Mouse (Mus musculus) stomach, embryonic 16.5 days (tissue): ENCODE data around the gene Usp30. TPM values are rescaled to one million over a fixed set of nuclear protein-coding genes. Genes with fewer than 3 reads are reported as not detected.

Experiments
- ATAC-seq: fragments of 200-750 bp; cut with Nextera tagmentation; 2 replicates; pipeline ENCODE4 v1.8.0; 2017; ENCODE audit warnings: moderate number of reproducible peaks, moderate TSS enrichment; ENCODE audit not compliant: insufficient read depth, low FRiP score
- H3K27ac ChIP-seq: fragments of 300-500 bp; sonication (generic); 2 replicates; pipeline ENCODE4 v1.5.1; 2014; ENCODE audit warnings: low read length
- H3K27me3 ChIP-seq: fragments of 300-500 bp; sonication (generic); 2 replicates; pipeline ENCODE4 v1.6.1; 2014; ENCODE audit warnings: low read length, control low read depth, mixed read lengths; ENCODE audit not compliant: control insufficient read depth, insufficient read depth
- H3K36me3 ChIP-seq: fragments of 300-500 bp; sonication (generic); 2 replicates; pipeline ENCODE4 v1.6.1; 2014; ENCODE audit warnings: low read length; ENCODE audit not compliant: control insufficient read depth, insufficient read depth
- H3K4me1 ChIP-seq: fragments of 300-500 bp; sonication (generic); 2 replicates; pipeline ENCODE4 v1.6.1; 2014; ENCODE audit warnings: low read length, control low read depth, mixed read lengths; ENCODE audit not compliant: control insufficient read depth, insufficient read depth
- H3K4me2 ChIP-seq: fragments of 300-500 bp; sonication (generic); 2 replicates; pipeline ENCODE4 v1.6.1; 2014; ENCODE audit warnings: low read depth, low read length, mixed read lengths
- H3K4me3 ChIP-seq: fragments of 300-500 bp; sonication (generic); replicated peaks from 2 replicates; pipeline ENCODE4 v1.5.1; 2014; ENCODE audit warnings: mild to moderate bottlenecking, low read length
- H3K9ac ChIP-seq: fragments of 300-500 bp; sonication (generic); 2 replicates; pipeline ENCODE4 v1.6.1; 2014; ENCODE audit warnings: low read length
- H3K9me3 ChIP-seq: fragments of 300-500 bp; sonication (generic); replicated peaks from 2 replicates; pipeline ENCODE4 v1.6.1; 2016; ENCODE audit warnings: low read length, control low read depth; ENCODE audit not compliant: control insufficient read depth
- WGBS: fragments of 180-500 bp; shearing (Covaris S2); extraction: QIAGEN DNeasy Blood & Tissue Kit; methylation state at CpG from one replicate; pipeline ENCODE4 v1.1.7; 2014; 5-methylcytosine and 5-hydroxymethylcytosine counted together
- polyA plus RNA-seq: library from polyadenylated mRNA; unstranded; fragments of >200 nt; fragmentation: Nextera tagmentation; extraction: Ambion mirVana; gene quantifications from 2 replicates; pipeline ENCODE4 v1.2.1, GENCODE M21; 2015

Gene Usp30
- 10.0 and 11.0 TPM in 2 replicates for polyA plus RNA-seq

GRCm38 (mm10) chr5:114065161-114065560 lies at the start of gene Usp30:
Gene Usp30, plus strand, starts transcription at chr5:114065461.
- no peaks in the 10 kb centered on the region for H3K4me1 ChIP-seq
- no peak within 1 kb of the TSS for H3K4me2 ChIP-seq
- H3K36me3 ChIP-seq: no peaks in the 10 kb centered on the region
- ATAC-seq: no peak
- no peak within 1 kb of the TSS for H3K4me3 ChIP-seq
- no peak within 1 kb of the TSS for H3K9ac ChIP-seq
- no peak within 1 kb of the TSS for H3K27ac ChIP-seq
- H3K9me3 ChIP-seq: no peaks in the 10 kb centered on the region
- H3K27me3 ChIP-seq: no peaks in the 10 kb centered on the region
- 87% methylated on average over 6 of the region's 6 CpGs for WGBS

GRCm38 (mm10) chr5:114024390-114024789 lies 40.9 kb upstream of the Usp30 start:
- no peak overlapping the region for H3K9ac ChIP-seq
- H3K27ac ChIP-seq: no peak overlapping the region
- H3K4me1 ChIP-seq: no peaks in the 10 kb centered on the region
- no peaks in the 10 kb centered on the region for H3K36me3 ChIP-seq
- 53% methylated on average over 6 of the region's 6 CpGs for WGBS
- ATAC-seq: no peak
- no peak overlapping the region for H3K4me3 ChIP-seq
- no peaks in the 10 kb centered on the region for H3K9me3 ChIP-seq
- H3K4me2 ChIP-seq: no peak overlapping the region
- no peaks in the 10 kb centered on the region for H3K27me3 ChIP-seq

- WGBS: 7% methylated on average over 10 of the region's 10 CpGs
- Histone ChIP-seq H3K4me1 (no peaks in the 10 kb centered on the region), H3K4me2 (no peak overlapping the region), H3K27me3 (no peaks in the 10 kb centered on the region), H3K36me3 (no peaks in the 10 kb centered on the region), H3K27ac (no peak overlapping the region), H3K9me3 (no peaks in the 10 kb centered on the region), H3K9ac (no peak overlapping the region), H3K4me3 (no peak overlapping the region)
- no peak; the same call in 1 of the 2 replicates for ATAC-seq
Observed at GRCm38 (mm10) chr5:114024885-114025284, 40.4 kb upstream of the Usp30 start.

GRCm38 (mm10) chr5:114027217-114027944 lies 37.9 kb upstream of the Usp30 start:
- Histone ChIP-seq H3K36me3 (no peaks in the 10 kb centered on the region), H3K9me3 (no peaks in the 10 kb centered on the region; the same call in 1 of the 2 replicates), H3K4me2 (no peak overlapping the region), H3K27me3 (no peaks in the 10 kb centered on the region), H3K4me3 (no peak overlapping the region), H3K4me1 (no peaks in the 10 kb centered on the region), H3K27ac (no peak overlapping the region), H3K9ac (no peak overlapping the region)
- 85% methylated on average over 12 of the region's 12 CpGs for WGBS
- no peak for ATAC-seq

- Histone ChIP-seq H3K9me3 (no peaks in the 10 kb centered on the region; the same call in 1 of the 2 replicates), H3K4me1 (no peaks in the 10 kb centered on the region), H3K4me2 (no peak overlapping the region), H3K36me3 (no peaks in the 10 kb centered on the region), H3K27ac (no peak overlapping the region), H3K4me3 (no peak overlapping the region), H3K27me3 (no peaks in the 10 kb centered on the region), H3K9ac (no peak overlapping the region)
- no peak for ATAC-seq
- 85% methylated on average over 12 of the region's 12 CpGs for WGBS
Observed at GRCm38 (mm10) chr5:114028111-114028510, 37.1 kb upstream of the Usp30 start.

- H3K4me1 ChIP-seq: no peaks in the 10 kb centered on the region
- no peak for ATAC-seq
- H3K27ac ChIP-seq: no peak overlapping the region
- H3K9ac ChIP-seq: no peak overlapping the region
- no peaks in the 10 kb centered on the region; the same call in 1 of the 2 replicates for H3K9me3 ChIP-seq
- no peak overlapping the region for H3K4me2 ChIP-seq
- no peaks in the 10 kb centered on the region for H3K27me3 ChIP-seq
- no peak overlapping the region for H3K4me3 ChIP-seq
- H3K36me3 ChIP-seq: no peaks in the 10 kb centered on the region
- WGBS: 87% methylated on average over 12 of the region's 12 CpGs
Observed at GRCm38 (mm10) chr5:114030652-114031051, 34.6 kb upstream of the Usp30 start.

GRCm38 (mm10) chr5:114032161-114032763 lies 33.0 kb upstream of the Usp30 start:
- no peak overlapping the region for H3K4me2 ChIP-seq
- H3K36me3 ChIP-seq: no peaks in the 10 kb centered on the region
- H3K27me3 ChIP-seq: no peaks in the 10 kb centered on the region
- H3K9me3 ChIP-seq: no peaks in the 10 kb centered on the region; the same call in 1 of the 2 replicates
- no peak overlapping the region for H3K4me3 ChIP-seq
- 79% methylated on average over 3 of the region's 3 CpGs for WGBS
- H3K9ac ChIP-seq: no peak overlapping the region
- no peak for ATAC-seq
- H3K4me1 ChIP-seq: no peaks in the 10 kb centered on the region
- no peak overlapping the region for H3K27ac ChIP-seq

GRCm38 (mm10) chr5:114034393-114034792 lies 30.9 kb upstream of the Usp30 start:
- Histone ChIP-seq H3K27me3 (no peaks in the 10 kb centered on the region), H3K4me1 (no peaks in the 10 kb centered on the region), H3K9me3 (no peaks in the 10 kb centered on the region; the same call in 1 of the 2 replicates), H3K4me2 (no peak overlapping the region), H3K36me3 (no peaks in the 10 kb centered on the region), H3K9ac (no peak overlapping the region), H3K27ac (no peak overlapping the region), H3K4me3 (no peak overlapping the region)
- ATAC-seq: no peak
- WGBS: 70% methylated on average over 7 of the region's 7 CpGs

GRCm38 (mm10) chr5:114035111-114035510 lies 30.1 kb upstream of the Usp30 start:
- WGBS: 70% methylated on average over 10 of the region's 10 CpGs
- no peaks in the 10 kb centered on the region for H3K4me1 ChIP-seq
- no peaks in the 10 kb centered on the region; the same call in 1 of the 2 replicates for H3K9me3 ChIP-seq
- H3K36me3 ChIP-seq: no peaks in the 10 kb centered on the region
- no peak overlapping the region for H3K9ac ChIP-seq
- no peak for ATAC-seq
- no peak overlapping the region for H3K4me3 ChIP-seq
- H3K27me3 ChIP-seq: no peaks in the 10 kb centered on the region
- no peak overlapping the region for H3K27ac ChIP-seq
- H3K4me2 ChIP-seq: no peak overlapping the region
